Mouse (Mus musculus) urinary bladder, postnatal 14 days (tissue): Measurements from ENCODE around the gene Lsm14a.

Experiments used
- DNase-seq: peaks from one replicate; pipeline ENCODE4 v3.0.0; 2021; ENCODE audit warnings: low spot score

The Lsm14a gene

DNA sequence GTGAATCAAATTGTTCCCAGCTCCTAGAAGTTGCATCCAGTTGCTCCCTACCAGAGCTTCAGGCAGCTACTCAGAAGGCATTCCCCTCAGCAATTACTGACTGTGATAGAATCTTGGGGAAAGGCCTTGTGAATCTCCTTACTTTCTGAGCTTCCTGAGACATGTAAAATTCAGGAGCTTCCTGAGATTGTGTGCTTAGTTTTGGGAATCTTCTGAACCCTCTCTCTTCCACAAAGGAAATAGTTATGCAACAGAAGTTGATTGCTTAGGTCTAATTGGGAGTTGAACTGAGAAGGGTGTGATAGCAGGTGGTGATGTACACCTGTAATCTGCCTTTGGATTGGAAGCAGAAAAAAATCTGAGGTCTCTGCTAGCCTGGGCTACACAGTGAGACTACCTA is at the start of gene Lsm14a:
TSS of gene Lsm14a (minus strand) at position 101 of the 400 bp plus-strand sequence.
- DNase-seq = no peak

DNA sequence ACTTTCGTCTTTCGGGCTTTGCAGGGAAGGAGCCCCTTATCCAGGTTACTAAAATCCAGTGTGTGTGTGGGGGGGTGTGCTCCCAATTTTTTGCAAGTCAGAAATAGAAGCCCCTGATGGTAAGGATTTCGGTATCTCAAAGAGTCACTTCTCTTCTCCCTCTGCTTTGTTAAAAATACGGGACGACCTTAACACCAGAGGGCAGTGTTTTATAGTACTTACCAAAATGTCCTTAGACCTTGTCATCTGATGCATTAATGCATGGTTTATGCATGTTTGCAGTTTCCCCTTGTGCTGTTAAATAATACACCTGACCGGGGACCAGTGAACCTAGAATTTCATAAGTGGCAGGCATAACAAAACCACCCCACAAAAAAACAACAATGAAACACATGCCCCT is 45.8 kb upstream of the Lsm14a start:
- no peak for DNase-seq

DNA sequence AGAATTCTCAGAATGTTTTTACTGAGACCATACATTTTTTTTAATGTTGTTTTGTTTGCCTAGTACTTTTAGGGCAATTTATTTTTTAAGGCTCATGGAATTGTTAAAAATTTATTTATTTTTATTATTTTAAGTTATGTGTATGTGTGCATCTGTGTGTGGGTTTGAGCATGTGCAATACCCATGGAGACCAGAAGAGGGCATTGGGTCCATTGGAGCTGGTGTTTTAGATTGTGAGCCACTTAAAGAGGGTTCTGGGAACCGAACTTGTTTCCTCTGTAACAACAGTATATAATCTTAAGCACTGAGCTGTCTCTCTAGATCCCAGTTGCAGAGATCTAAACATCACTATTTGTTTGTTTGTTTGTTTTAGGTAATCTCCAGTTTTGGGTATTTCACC is 40.5 kb upstream of the Lsm14a start:
- no peak for DNase-seq

DNA sequence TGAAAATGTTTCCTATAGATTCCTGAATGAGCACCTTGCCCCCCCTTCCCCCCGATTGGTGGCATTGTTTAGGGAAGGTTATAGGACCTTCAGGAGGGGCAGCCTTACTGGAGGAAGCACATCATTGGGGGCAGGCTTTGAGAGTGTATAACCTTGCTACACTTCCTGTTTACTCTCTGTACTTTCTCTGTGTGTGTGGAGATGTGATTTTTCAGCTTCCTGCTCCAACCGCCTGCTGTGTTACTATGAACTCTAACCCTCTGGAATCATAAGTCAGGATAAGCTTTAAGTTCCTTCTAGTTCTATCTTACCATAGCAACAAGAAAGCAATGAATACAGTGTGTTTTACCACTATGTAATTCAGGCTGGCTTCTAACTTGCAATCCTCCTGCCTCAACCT is 28.1 kb upstream of the Lsm14a start:
- DNase-seq = no peak

DNA sequence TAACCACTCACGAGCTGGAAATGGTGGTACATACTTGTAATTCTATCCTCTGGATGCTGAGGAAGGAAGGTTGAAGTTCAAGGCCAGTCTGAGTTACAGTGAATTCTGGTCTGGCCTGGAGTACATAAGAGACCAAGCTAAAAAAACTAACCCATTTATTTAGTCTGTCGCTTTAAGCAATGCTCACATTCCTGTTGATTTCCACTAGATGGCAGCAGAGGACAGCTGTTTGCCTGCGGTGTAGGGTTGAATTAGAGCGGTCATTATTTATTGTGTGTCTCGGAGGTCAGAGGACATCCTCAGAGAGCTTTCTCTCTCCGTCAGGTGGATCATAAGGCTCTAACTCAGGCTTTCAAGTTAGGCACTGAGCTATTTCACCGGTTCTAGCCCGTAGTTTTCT is 14.4 kb upstream of the Lsm14a start:
- peak; percentile 49 for DNase-seq

DNA sequence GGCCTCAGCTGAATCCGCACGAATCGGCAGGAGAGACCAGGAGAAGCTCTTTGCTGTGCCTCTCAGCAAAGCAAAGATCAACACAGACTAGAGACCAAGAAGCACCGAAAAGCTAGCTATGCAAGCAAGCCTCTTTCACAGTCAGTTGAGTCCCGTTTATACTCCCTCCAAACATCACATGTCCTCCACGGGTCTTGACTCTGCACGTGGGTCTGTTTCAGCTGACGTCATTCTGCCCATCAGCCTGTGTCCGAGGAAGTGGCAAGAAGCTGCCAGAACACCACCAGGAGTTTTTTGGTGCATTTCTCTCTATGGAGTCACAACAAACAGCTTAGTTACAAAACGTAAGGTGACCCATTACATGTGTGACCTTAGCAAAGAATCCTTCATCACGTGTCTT is 10.8 kb upstream of the Lsm14a start:
- no peak for DNase-seq

DNA sequence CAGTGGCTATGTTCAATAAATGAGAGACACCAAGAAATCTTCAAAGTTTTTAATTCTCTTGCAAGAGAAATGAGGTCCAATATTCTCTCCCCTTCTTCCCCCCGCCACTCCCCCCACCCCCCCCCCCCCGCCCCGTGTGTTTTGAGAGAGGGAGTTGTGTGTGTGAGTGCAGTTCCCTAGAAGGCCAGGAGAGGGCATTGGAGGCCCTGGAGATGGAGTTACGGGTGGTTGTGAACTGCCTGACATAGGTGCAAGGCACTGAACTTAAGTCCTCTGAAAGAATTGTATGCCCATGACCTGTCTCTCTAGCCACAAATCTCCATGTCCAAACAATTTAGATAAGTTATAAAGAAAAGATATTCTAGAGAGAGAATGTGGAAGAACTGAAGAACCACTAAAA is 7.0 kb upstream of the Lsm14a start:
- DNase-seq = no peak

DNA sequence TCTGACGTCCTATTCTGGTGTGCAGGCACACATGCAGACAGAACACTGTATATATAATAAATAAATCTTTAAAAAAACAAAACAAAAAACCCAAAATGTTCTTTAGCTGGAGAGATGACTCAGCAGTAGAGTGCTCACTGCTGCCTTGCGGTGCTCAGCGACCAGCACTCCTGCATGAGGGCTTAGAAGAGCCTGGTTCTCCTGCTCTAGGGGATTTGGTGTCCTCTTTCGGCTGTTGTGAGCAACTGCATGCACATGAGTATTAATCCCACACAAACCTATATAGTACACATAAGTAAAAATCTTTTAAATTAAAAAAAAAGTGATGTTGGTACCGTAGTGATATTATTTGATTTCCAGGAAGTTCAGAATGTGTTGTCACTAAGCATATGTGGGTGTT is 5.7 kb upstream of the Lsm14a start:
- DNase-seq = no peak

DNA sequence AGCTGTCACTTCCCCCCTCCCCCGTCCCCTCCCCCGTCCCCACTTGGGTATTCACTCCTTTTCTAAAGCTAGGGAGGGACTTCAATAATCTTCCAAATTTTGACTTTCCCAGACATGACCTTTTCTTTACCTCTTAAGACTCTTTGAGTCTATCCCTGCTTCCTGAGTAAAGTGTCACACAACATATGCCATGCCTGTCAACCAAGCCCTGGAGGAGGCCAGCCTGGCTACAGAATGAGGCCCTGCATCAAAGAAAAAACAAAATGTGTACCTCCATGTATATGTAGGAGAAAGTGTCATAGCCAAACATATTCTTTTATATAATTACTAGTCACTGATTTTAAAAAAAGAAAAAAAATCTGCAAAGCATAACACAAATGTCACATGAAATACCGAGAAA is 3.7 kb upstream of the Lsm14a start:
- DNase-seq = no peak

DNA sequence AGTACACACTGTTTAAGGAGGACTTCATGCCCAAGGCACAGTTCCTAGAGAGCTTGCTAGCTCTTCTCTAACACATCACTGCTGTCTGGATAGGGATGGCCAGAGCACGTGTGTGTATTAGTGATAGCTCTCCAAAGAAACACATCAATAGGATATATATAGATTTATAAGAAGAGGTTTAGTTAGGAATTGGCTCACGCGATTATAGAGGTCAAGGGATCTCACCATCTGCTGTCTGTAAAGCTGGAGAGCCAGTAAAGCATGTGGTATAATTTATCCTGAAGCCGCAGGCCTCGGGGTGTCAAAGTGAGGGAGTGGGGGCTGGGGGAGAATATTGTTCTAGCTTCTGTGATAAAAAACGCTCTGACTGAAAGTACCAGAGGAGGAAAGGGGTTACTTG is 2.6 kb upstream of the Lsm14a start:
- no peak for DNase-seq

DNA sequence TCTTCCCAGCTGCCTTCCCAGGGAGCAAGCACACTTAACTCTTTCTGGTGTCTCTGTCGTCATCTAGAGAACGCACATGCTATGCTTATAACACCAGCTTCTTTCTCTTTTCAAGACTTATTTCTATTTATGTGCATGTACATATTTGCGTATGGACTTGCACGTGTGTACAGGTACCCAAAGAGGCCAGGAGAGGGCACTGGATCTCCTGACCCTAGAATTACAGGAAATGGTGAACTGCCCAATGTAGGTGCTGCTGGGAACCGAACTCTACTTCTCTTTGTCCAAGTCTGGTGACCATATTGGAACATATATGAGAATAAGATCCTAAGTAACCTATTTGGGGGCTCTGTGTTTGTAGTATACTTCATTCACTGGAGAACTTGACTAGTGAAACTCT is 1.5 kb upstream of the Lsm14a start:
- DNase-seq = no peak

DNA sequence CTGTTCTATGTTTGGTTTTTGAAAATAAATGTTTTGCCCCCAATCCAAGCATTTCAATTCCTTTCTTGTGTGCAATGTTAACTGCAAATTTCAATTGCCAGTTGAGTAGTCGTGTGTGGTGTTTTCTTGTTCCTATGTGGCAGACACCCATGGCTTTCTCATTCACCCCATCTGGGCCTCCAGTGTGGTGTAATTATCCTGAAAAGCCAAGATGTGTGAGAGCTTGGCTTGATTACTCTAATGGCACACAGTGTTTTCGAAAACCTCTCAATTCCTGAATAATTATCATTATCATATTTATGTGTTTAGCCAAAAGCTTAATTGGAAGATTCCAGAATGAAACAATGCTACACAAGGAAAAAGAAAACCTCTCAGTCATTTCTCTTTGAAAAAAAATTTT is 976 bp upstream of the Lsm14a start:
- no peak for DNase-seq

DNA sequence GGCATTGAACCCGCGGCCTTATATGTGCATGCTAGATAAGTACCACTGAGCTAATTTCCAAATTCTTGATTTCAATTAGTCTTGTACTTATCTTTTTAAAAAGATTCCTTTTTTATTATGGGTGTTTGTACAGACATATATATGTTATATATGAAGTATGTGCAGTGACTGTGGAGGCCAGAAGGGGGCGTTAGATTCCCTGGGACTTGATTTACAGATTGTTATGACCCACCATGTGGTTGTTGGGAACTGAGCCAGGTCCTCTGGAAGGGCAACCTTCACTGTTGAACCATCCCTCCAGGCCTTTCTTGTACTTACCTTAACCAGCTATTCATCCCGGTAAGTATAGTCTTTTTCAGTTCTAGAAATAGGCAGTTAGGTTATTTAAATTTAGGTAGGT is 780 bp downstream of the Lsm14a start:
- no peak for DNase-seq

DNA sequence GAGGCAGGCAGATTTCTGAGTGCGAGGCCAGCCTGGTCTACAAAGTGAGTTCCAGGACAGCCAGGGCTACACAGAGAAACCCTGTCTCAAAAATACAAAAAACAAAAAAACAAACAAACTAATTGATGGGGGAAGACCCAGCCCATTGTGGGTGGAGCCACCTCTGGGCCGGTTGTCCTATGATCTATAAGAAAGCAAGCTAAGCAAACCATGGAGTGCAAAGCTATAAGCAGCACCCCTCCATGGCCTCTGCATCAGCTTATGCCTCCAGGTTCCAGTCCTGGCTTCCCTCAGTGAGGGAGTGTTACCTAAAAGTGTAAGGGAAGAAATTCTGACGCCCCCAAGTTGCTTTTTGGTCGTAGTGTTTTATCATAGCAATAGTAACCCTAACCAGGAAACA is 1.4 kb downstream of the Lsm14a start:
- DNase-seq = no peak

DNA sequence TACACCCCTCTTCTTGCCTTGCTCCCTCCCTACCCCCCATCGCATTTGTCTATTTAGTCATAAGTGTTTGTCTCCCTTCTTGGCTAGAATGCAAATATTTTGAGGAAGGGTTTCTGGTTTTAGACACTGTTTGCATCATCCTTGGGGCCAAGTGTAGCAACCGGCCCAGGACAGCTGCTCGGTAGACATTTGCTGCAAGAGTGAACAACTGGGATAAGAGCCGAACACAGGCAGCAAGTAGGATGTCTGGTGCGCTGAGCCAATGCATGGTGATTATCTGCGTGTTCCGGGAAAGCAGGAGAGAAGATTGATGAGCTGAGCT is 2.3 kb downstream of the Lsm14a start:
- DNase-seq = peak; percentile 16

DNA sequence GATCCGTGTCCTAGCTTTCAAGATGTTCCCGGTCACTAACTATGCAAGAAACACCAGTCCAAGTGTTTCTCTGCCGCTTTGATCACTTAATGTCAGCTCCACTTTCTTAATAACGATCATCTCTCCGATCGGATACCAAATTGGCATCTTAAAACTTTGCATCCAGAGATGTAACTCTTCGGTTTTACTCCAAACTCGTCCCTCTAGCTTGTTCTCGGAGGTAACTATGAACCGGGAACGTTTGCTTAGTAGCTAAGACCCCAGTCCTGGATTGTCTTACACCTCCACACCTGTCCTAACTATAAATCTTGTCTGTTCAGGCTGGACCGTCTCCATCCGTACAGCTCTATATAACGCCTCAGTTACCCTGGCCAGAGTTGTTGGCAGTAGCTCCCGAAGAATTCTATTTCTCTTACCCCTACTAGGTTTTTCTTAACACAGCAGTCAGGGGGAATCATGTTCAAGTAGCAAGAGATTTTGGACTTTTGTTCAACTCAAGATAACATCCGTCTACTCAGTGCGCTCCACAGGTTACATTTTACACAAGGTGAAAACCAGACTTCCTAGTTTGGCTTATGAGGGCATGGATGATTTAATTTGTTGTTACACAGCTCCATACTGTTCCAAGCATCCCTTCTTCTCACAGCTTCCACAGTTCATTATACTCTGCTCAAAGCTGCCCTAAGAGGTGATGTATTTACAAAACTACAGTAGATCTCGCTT is 2.8 kb downstream of the Lsm14a start:
- DNase-seq = peak; percentile 10

DNA sequence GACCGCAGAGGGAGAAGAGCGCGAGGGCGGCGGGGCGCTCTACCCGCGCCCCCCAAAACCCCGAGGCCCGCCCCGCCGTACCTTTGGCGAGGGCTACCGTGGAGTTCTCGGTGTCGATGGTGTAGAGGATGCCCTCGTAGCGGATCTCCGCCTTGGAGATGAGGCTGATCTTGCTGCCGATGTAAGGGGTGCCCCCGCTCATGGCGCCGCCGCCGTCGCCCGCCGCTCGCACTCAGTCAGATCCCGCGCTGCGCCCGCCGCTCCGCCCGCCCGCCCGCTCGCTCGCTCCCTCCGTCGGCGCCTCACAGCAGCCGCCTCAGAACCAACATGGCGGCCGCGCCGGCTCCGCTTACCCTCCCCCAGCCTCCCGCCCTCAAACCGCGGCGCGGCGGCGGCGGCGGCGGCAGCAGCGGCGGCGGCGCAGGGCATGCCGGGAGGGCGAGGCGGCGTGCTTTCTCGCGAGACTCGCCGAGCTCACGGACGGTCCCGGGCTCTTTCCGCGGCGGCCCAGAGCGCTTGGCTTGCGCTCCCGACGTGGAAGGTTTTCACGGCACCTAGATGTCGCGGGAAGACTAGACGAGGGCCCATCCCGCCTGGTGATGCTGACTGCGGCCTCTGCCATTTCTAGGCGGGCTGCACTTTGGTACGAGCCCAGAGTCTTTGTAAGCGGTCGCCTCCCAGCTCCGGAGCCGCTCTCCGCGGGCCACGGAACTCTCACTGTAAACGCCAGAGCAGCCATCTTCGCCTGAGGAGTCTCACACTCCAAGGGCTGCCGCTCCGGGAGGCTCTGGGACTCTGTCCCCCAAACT is 3.6 kb downstream of the Lsm14a start:
- DNase-seq = peak; percentile 94

DNA sequence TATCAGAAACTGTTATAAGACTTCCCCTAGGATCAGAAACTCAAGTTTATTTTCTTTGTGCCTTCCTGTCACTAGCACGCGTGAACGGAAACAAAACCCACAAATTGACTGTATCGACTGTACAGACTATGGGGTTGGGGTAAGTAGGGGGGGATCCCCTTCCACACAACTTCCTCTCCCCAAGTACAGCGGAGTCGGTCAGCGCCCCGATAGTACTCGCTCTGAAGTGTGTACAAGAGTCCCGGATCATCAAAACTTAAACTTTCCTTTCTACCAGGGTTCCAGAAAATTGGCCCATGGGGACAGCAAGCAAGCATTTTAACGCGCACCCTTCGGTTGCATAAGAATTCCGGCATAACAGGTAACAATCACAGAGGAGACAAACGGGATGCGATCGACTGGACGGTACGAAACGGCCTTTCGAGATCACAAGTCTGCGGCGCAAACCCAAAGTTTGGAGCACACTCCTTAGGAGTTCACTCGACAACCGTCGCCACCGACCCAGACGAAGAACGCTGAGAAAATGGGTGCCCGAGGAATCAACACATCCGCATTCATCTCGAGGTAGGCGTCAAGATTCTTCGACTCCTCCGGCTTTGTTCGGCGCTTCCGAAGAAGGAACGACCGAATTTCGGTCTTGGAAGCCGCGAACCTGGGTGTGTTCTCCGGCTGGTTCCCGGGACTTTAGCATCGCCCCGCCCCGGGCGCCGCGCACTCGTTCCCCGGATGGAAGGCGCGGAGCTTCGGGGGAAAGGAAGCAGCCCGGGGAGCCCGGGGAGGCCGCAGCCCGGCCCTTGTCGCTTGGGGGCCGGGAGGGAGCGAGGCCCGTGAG is 4.5 kb downstream of the Lsm14a start:
- DNase-seq = peak; percentile 72

DNA sequence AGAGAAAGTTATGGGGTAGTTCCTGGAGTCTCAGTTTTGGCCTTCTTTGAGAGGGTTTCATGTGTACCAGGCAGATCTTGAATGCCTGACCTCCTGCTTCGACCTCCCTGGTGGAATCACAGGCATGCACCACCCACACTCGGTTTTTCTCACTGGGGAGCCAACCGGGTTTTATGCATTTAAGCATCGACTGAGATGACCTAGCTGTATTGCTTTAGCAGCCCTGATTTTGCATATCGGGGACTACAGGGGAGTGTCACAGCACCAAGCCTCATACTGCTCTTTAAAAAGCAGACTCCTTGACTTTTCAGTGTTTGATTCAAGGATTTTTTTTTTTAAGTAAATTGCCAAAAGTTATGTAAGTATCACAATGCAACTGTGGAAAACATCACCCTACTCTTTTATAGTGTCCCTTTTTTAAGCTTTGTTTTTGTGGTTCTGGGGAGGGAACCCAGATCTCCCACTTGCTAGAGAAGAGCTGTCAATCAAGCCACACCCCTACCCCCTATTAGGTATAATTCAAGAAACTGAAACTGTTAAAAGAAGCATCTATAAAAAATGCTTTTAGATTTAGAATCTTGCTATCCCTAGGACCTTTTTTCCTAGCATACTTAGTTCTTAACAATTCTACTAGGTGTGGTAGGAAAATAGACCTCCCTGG is 5.2 kb downstream of the Lsm14a start:
- DNase-seq = no peak

DNA sequence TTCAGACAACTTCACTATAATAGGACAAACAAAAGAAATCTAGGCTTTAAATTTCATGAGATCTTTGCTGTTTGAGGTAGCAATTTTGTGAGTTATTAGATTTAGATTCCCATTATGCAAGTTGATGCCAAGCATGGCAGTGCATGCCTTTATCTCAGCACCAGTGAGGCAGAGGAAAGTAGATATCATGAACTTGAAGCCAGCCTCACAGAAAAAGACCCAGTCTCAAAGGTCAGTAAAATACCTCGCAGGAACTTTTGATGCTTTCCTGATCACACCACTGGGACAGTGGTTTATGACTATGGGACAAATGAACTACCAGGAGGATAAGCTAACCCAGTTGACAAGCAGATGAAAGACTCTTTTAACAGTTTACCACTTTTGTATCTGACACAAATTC is 10.3 kb downstream of the Lsm14a start:
- DNase-seq = no peak

DNA sequence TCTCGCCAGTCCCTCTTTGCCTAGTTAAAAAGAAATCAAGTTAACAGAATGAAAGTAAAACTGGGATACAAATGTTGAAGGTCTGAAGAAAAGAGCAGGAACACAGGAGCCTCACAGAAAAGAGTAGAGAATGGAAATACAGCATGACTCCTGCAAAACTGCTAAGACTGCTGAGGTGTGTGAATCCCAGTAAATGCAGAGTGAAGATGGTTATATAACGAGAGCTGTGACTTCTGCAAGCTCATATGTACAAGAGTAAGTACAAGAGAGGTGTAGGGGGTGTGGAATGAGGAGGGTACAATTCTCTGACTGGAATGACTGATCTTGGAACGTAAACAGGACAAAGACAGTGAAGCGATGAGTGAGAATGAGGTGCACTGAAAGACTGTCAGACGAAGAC is 11.4 kb downstream of the Lsm14a start:
- DNase-seq = no peak

DNA sequence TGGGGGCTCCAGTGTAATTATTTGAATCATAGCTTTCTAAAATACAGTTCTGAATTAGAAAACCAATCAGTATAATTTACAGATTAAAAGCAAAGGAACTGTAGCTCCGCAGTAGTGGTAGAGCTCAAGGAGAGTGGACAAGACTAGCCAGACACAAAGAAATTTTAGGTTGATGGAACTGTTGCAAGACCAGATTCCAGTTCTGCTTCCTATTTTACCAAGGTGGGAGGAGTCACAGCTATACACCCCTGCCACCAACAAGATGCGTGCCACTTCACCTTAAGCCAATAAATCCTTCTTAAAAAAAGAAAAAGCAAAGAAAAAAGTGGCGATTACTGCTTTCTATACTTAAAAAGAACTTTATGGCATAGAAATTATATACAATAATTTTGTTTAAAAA is 12.8 kb downstream of the Lsm14a start:
- DNase-seq = no peak

DNA sequence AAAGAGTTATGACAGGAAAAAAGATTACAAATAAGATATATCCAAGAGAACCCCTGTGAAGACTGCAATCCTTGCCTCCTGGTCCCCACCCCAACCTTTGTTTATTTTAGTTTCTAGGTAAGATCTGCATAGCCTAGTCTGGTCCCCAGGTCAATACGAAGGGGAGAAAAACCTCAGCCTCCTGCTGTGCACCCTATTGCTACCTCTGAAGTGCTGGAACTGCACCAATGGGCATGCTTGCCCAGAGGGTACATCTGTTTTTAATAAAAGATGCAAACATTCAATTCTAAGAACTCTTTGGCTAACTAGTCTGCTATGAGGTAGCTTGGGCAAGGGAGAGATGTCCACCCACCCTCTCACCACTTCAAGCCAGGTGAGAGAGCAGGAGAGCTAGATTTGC is 19.2 kb downstream of the Lsm14a start:
- no peak for DNase-seq
